Mouse (Mus musculus): ENCODE data around the gene Gcc1. TPM values are rescaled to one million over a fixed set of nuclear protein-coding genes. Genes with fewer than 3 reads are reported as not detected.

Gene Gcc1
- polyA plus RNA-seq (2015; fragmentation: Nextera tagmentation; extraction: Ambion mirVana), result 12.1 and 13.5 TPM in 2 replicates

- no peaks in the 10 kb centered on the region for H3K9me3 ChIP-seq
- H3K4me2 ChIP-seq, result no peak within 1 kb of the TSS
- H3K4me1 ChIP-seq, result peaks cover 20% of the 10 kb centered on the region
- H3K27me3 ChIP-seq (replicated peaks), result no peaks in the 10 kb centered on the region
- no peak within 1 kb of the TSS for H3K9ac ChIP-seq
- no peaks in the 10 kb centered on the region; the same call in 1 of the 2 replicates for H3K36me3 ChIP-seq (replicated peaks)
- H3K27ac ChIP-seq, result no peak within 1 kb of the TSS
- ATAC-seq (replicated peaks), result no peak
- H3K4me3 ChIP-seq, result no peak within 1 kb of the TSS
- 92% methylated on average over 3 of the region's 3 CpGs for WGBS
Measured at GRCm38 (mm10) chr6:28428290-28428689, at the start of gene Gcc1. Gene Gcc1 (minus strand): TSS chr6:28428390.

GRCm38 (mm10) chr6:28474839-28475238, 46.6 kb upstream of the Gcc1 start, which contains the start of gene Snd1:
Gene Snd1 (plus strand): TSS chr6:28475139.
- peaks cover 6% of the 10 kb centered on the region for H3K4me1 ChIP-seq
- no peaks in the 10 kb centered on the region for H3K36me3 ChIP-seq (replicated peaks)
- 88% methylated on average over 5 of the region's 5 CpGs for WGBS
- ATAC-seq (replicated peaks), result no peak
- H3K4me2 ChIP-seq, result no peak within 1 kb of the TSS
- no peaks in the 10 kb centered on the region for H3K9me3 ChIP-seq
- no peaks in the 10 kb centered on the region for H3K27me3 ChIP-seq (replicated peaks)
- H3K27ac ChIP-seq, result no peak within 1 kb of the TSS
- H3K4me3 ChIP-seq, result no peak within 1 kb of the TSS
- H3K9ac ChIP-seq, result no peak within 1 kb of the TSS

GRCm38 (mm10) chr6:28474211-28474610, 46.0 kb upstream of the Gcc1 start:
- Histone ChIP-seq H3K36me3 (replicated peaks) (no peaks in the 10 kb centered on the region), H3K9me3 (no peaks in the 10 kb centered on the region), H3K4me2 (no peak overlapping the region), H3K4me3 (no peak overlapping the region), H3K27me3 (replicated peaks) (no peaks in the 10 kb centered on the region), H3K4me1 (peaks cover 3% of the 10 kb centered on the region), H3K9ac (no peak overlapping the region), H3K27ac (no peak overlapping the region)
- no peak for ATAC-seq (replicated peaks)
- WGBS, result 91% methylated on average over 4 of the region's 4 CpGs

GRCm38 (mm10) chr6:28471284-28472035, 43.3 kb upstream of the Gcc1 start:
- Histone ChIP-seq H3K4me3 (no peak overlapping the region), H3K36me3 (replicated peaks) (no peaks in the 10 kb centered on the region), H3K4me2 (no peak overlapping the region), H3K9ac (no peak overlapping the region), H3K27ac (no peak overlapping the region), H3K4me1 (no peaks in the 10 kb centered on the region), H3K9me3 (no peaks in the 10 kb centered on the region), H3K27me3 (replicated peaks) (no peaks in the 10 kb centered on the region)
- no peak for ATAC-seq (replicated peaks)
- 83% methylated on average over 9 of the region's 9 CpGs for WGBS

- Histone ChIP-seq H3K9ac (no peak overlapping the region), H3K4me3 (no peak overlapping the region), H3K4me1 (no peaks in the 10 kb centered on the region), H3K4me2 (no peak overlapping the region), H3K36me3 (replicated peaks) (no peaks in the 10 kb centered on the region), H3K9me3 (no peaks in the 10 kb centered on the region), H3K27me3 (replicated peaks) (no peaks in the 10 kb centered on the region), H3K27ac (no peak overlapping the region)
- ATAC-seq (replicated peaks), result no peak
- WGBS, result 81% methylated on average over 5 of the region's 5 CpGs
Measured at GRCm38 (mm10) chr6:28470621-28471020, 42.4 kb upstream of the Gcc1 start.

- 74% methylated on average over 4 of the region's 4 CpGs for WGBS
Measured at GRCm38 (mm10) chr6:28470017-28470602, 41.9 kb upstream of the Gcc1 start.

GRCm38 (mm10) chr6:28464630-28465029, 36.4 kb upstream of the Gcc1 start:
- WGBS, result 74% methylated on average over 6 of the region's 6 CpGs
- no peaks in the 10 kb centered on the region for H3K27me3 ChIP-seq (replicated peaks)
- no peak overlapping the region for H3K9ac ChIP-seq
- H3K4me1 ChIP-seq, result no peaks in the 10 kb centered on the region
- no peak overlapping the region for H3K4me2 ChIP-seq
- no peak overlapping the region for H3K4me3 ChIP-seq
- H3K27ac ChIP-seq, result no peak overlapping the region
- no peaks in the 10 kb centered on the region for H3K9me3 ChIP-seq
- ATAC-seq (replicated peaks), result no peak
- H3K36me3 ChIP-seq (replicated peaks), result no peaks in the 10 kb centered on the region

More at GRCm38 (mm10) chr6:28470017-28470602, 41.9 kb upstream of the Gcc1 start:
- Histone ChIP-seq H3K27ac (no peak overlapping the region), H3K4me2 (no peak overlapping the region), H3K36me3 (replicated peaks) (no peaks in the 10 kb centered on the region), H3K9me3 (no peaks in the 10 kb centered on the region), H3K4me1 (no peaks in the 10 kb centered on the region), H3K9ac (no peak overlapping the region), H3K4me3 (no peak overlapping the region), H3K27me3 (replicated peaks) (no peaks in the 10 kb centered on the region)
- no peak for ATAC-seq (replicated peaks)

GRCm38 (mm10) chr6:28460534-28460933, 32.3 kb upstream of the Gcc1 start:
- Histone ChIP-seq H3K36me3 (replicated peaks) (no peaks in the 10 kb centered on the region), H3K27ac (no peak overlapping the region), H3K4me2 (no peak overlapping the region), H3K9ac (no peak overlapping the region), H3K9me3 (no peaks in the 10 kb centered on the region), H3K4me3 (no peak overlapping the region), H3K4me1 (no peaks in the 10 kb centered on the region), H3K27me3 (replicated peaks) (no peaks in the 10 kb centered on the region)
- WGBS, result 12% methylated on average over 5 of the region's 5 CpGs
- no peak for ATAC-seq (replicated peaks)

GRCm38 (mm10) chr6:28459221-28459668, 31.1 kb upstream of the Gcc1 start:
- Histone ChIP-seq H3K36me3 (replicated peaks) (no peaks in the 10 kb centered on the region), H3K4me1 (no peaks in the 10 kb centered on the region), H3K4me3 (no peak overlapping the region), H3K27me3 (replicated peaks) (no peaks in the 10 kb centered on the region; the same call in 1 of the 2 replicates), H3K9me3 (no peaks in the 10 kb centered on the region), H3K27ac (no peak overlapping the region), H3K9ac (no peak overlapping the region), H3K4me2 (no peak overlapping the region)
- ATAC-seq (replicated peaks), result no peak

GRCm38 (mm10) chr6:28450977-28451376, 22.8 kb upstream of the Gcc1 start:
- ATAC-seq (replicated peaks), result no peak

GRCm38 (mm10) chr6:28450481-28450880, 22.3 kb upstream of the Gcc1 start:
- Histone ChIP-seq H3K4me1 (no peaks in the 10 kb centered on the region), H3K27me3 (replicated peaks) (peaks cover 27% of the 10 kb centered on the region), H3K27ac (no peak overlapping the region), H3K9me3 (no peaks in the 10 kb centered on the region), H3K4me2 (no peak overlapping the region), H3K4me3 (no peak overlapping the region), H3K9ac (no peak overlapping the region), H3K36me3 (replicated peaks) (no peaks in the 10 kb centered on the region)
- 17% methylated on average over 5 of the region's 5 CpGs for WGBS
- no peak for ATAC-seq (replicated peaks)

More at GRCm38 (mm10) chr6:28450977-28451376, 22.8 kb upstream of the Gcc1 start:
- 2% methylated on average over 12 of the region's 12 CpGs for WGBS
- no peaks in the 10 kb centered on the region for H3K4me1 ChIP-seq
- H3K27me3 ChIP-seq (replicated peaks), result peaks cover 27% of the 10 kb centered on the region
- no peak overlapping the region for H3K9ac ChIP-seq
- no peak overlapping the region for H3K4me2 ChIP-seq
- H3K4me3 ChIP-seq, result no peak overlapping the region
- no peaks in the 10 kb centered on the region for H3K36me3 ChIP-seq (replicated peaks)
- no peak overlapping the region for H3K27ac ChIP-seq
- no peaks in the 10 kb centered on the region for H3K9me3 ChIP-seq

GRCm38 (mm10) chr6:28449253-28449652, 21.1 kb upstream of the Gcc1 start, which contains the start of gene Pax4:
Gene Pax4 (minus strand): TSS chr6:28449353.
- Histone ChIP-seq H3K4me1 (no peaks in the 10 kb centered on the region), H3K9ac (no peak within 1 kb of the TSS), H3K9me3 (no peaks in the 10 kb centered on the region), H3K27ac (no peak within 1 kb of the TSS), H3K27me3 (replicated peaks) (peaks cover 27% of the 10 kb centered on the region), H3K4me3 (no peak within 1 kb of the TSS), H3K36me3 (replicated peaks) (no peaks in the 10 kb centered on the region), H3K4me2 (no peak within 1 kb of the TSS)
- WGBS, result 88% methylated on average over 2 of the region's 2 CpGs
- ATAC-seq (replicated peaks), result no peak

All from midbrain, embryonic 15.5 days (tissue).